Mouse (Mus musculus) spleen, postnatal 36 days (tissue): ENCODE measurements around the gene Heatr4.
"Not testable (repeated sequence)": the region's sequence is repeated elsewhere in the genome, so short reads cannot be mapped to it uniquely, and the experiment has no call there.

Source experiments
- DNase-seq, 2 experiments: peaks; one replicate each; pipeline ENCODE4 v3.0.0; 2022; ENCODE audit warnings: low spot score in 2 of 2, mixed read lengths in 1 of 2

Heatr4 gene

GRCm38 (mm10) chr12:83984752-83985151, at the start of gene Heatr4:
Heatr4 (minus strand) TSS chr12:83984852.
- no peak for DNase-seq

GRCm38 (mm10) chr12:84034108-84034507, 49.5 kb upstream of the Heatr4 start:
- DNase-seq = no peak

GRCm38 (mm10) chr12:84033302-84033701, 48.6 kb upstream of the Heatr4 start:
- DNase-seq = not testable (repeated sequence)

GRCm38 (mm10) chr12:84032854-84033253, 48.2 kb upstream of the Heatr4 start:
- DNase-seq = no peak

GRCm38 (mm10) chr12:84030659-84031332, 46.1 kb upstream of the Heatr4 start:
- peak; percentile 54 to 71 for DNase-seq

- DNase-seq = not testable (repeated sequence)
Observed at GRCm38 (mm10) chr12:84029043-84029442, 44.4 kb upstream of the Heatr4 start.

- DNase-seq = not testable (repeated sequence)
Observed at GRCm38 (mm10) chr12:84028328-84028727, 43.7 kb upstream of the Heatr4 start.

- DNase-seq = no peak
Observed at GRCm38 (mm10) chr12:84025888-84026287, 41.2 kb upstream of the Heatr4 start.

- DNase-seq = no peak
Observed at GRCm38 (mm10) chr12:84023052-84023745, 38.5 kb upstream of the Heatr4 start.

- not testable (repeated sequence) for DNase-seq
Observed at GRCm38 (mm10) chr12:84022266-84022665, 37.6 kb upstream of the Heatr4 start.

- peak; percentile 49 to 59 for DNase-seq
Observed at GRCm38 (mm10) chr12:84020528-84020927, 35.9 kb upstream of the Heatr4 start.

GRCm38 (mm10) chr12:84013701-84014100, 29.0 kb upstream of the Heatr4 start:
- DNase-seq = no peak

GRCm38 (mm10) chr12:84013130-84013529, 28.5 kb upstream of the Heatr4 start:
- no peak for DNase-seq

- no peak for DNase-seq
Observed at GRCm38 (mm10) chr12:84011251-84012040, 26.8 kb upstream of the Heatr4 start.

GRCm38 (mm10) chr12:84010201-84010600, 25.5 kb upstream of the Heatr4 start:
- no peak for DNase-seq

- DNase-seq = peak; percentile 22 to 26
Observed at GRCm38 (mm10) chr12:84009171-84009965, 24.7 kb upstream of the Heatr4 start, which contains the start of gene Acot1. Acot1 (plus strand) TSS chr12:84009490.

- DNase-seq = no peak
Observed at GRCm38 (mm10) chr12:84008729-84009128, 24.1 kb upstream of the Heatr4 start.

- no peak for DNase-seq
Observed at GRCm38 (mm10) chr12:84008251-84008650, 23.6 kb upstream of the Heatr4 start.

- DNase-seq = no peak
Observed at GRCm38 (mm10) chr12:84003866-84004265, 19.2 kb upstream of the Heatr4 start.

- DNase-seq = no peak
Observed at GRCm38 (mm10) chr12:84000418-84000817, 15.8 kb upstream of the Heatr4 start.

GRCm38 (mm10) chr12:83999237-83999636, 14.6 kb upstream of the Heatr4 start:
- DNase-seq = peak; percentile 18 to 27
